Mouse (Mus musculus): ENCODE measurements around the gene Pafah1b1. TPM values are rescaled to one million over a fixed set of nuclear protein-coding genes. Genes with fewer than 3 reads are reported as not detected.

The Pafah1b1 gene
- polyA plus RNA-seq, 1 experiment from 2014 or later: 44.7 TPM

GRCm38 (mm10) chr11:74670151-74670550 is 54.3 kb downstream of the Pafah1b1 start:
- ATAC-seq (ENCODE audit: insufficient number of reproducible peaks, low FRiP score, low TSS enrichment, low read depth): no peak
- Histone ChIP-seq H3K4me2 (no peak overlapping the region), H3K27ac (no peak overlapping the region), H3K27me3 (no peaks in the 10 kb centered on the region), H3K9me3 (no peaks in the 10 kb centered on the region), H3K4me1 (no peaks in the 10 kb centered on the region), H3K9ac (no peak overlapping the region), H3K4me3 (no peak overlapping the region), H3K36me3 (peaks cover 62% of the 10 kb centered on the region)

- 91% methylated on average over 2 of the region's 2 CpGs for WGBS
- H3K36me3 ChIP-seq: peaks cover 67% of the 10 kb centered on the region
Measured at GRCm38 (mm10) chr11:74668971-74669370, 55.5 kb downstream of the Pafah1b1 start.

GRCm38 (mm10) chr11:74668466-74668865 is 56.0 kb downstream of the Pafah1b1 start:
- Histone ChIP-seq H3K4me3 (no peak overlapping the region), H3K9ac (no peak overlapping the region), H3K27ac (no peak overlapping the region), H3K27me3 (no peaks in the 10 kb centered on the region), H3K4me2 (no peak overlapping the region), H3K36me3 (peaks cover 70% of the 10 kb centered on the region), H3K4me1 (no peaks in the 10 kb centered on the region), H3K9me3 (no peaks in the 10 kb centered on the region)
- ATAC-seq (ENCODE audit: insufficient number of reproducible peaks, low FRiP score, low TSS enrichment, low read depth): no peak
- 94% methylated on average over 5 of the region's 5 CpGs for WGBS

More at GRCm38 (mm10) chr11:74668971-74669370, 55.5 kb downstream of the Pafah1b1 start:
- Histone ChIP-seq H3K27ac (no peak overlapping the region), H3K4me2 (no peak overlapping the region), H3K4me3 (no peak overlapping the region), H3K9me3 (no peaks in the 10 kb centered on the region), H3K4me1 (no peaks in the 10 kb centered on the region), H3K9ac (no peak overlapping the region), H3K27me3 (no peaks in the 10 kb centered on the region)
- no peak for ATAC-seq (ENCODE audit: insufficient number of reproducible peaks, low FRiP score, low TSS enrichment, low read depth)

GRCm38 (mm10) chr11:74667582-74668010 is 56.9 kb downstream of the Pafah1b1 start:
- H3K4me1 ChIP-seq: no peaks in the 10 kb centered on the region
- no peak overlapping the region for H3K4me3 ChIP-seq
- no peak overlapping the region for H3K27ac ChIP-seq
- ATAC-seq (ENCODE audit: insufficient number of reproducible peaks, low FRiP score, low TSS enrichment, low read depth): no peak
- H3K9ac ChIP-seq: no peak overlapping the region
- peaks cover 72% of the 10 kb centered on the region for H3K36me3 ChIP-seq
- H3K4me2 ChIP-seq: no peak overlapping the region
- no peaks in the 10 kb centered on the region for H3K9me3 ChIP-seq
- 93% methylated on average over 13 of the region's 13 CpGs for WGBS
- no peaks in the 10 kb centered on the region for H3K27me3 ChIP-seq

GRCm38 (mm10) chr11:74666776-74667581 is 57.5 kb downstream of the Pafah1b1 start:
- WGBS: 94% methylated on average over 14 of the region's 14 CpGs
- Histone ChIP-seq H3K4me2 (no peak overlapping the region), H3K9ac (no peak overlapping the region), H3K27ac (no peak overlapping the region), H3K4me1 (no peaks in the 10 kb centered on the region), H3K9me3 (no peaks in the 10 kb centered on the region), H3K27me3 (no peaks in the 10 kb centered on the region), H3K36me3 (peaks cover 78% of the 10 kb centered on the region), H3K4me3 (no peak overlapping the region)
- ATAC-seq (ENCODE audit: insufficient number of reproducible peaks, low FRiP score, low TSS enrichment, low read depth): no peak

GRCm38 (mm10) chr11:74666284-74666652 is 58.2 kb downstream of the Pafah1b1 start:
- H3K4me3 ChIP-seq: no peak overlapping the region
- H3K9me3 ChIP-seq: no peaks in the 10 kb centered on the region
- H3K9ac ChIP-seq: no peak overlapping the region
- H3K27me3 ChIP-seq: no peaks in the 10 kb centered on the region
- H3K27ac ChIP-seq: no peak overlapping the region
- no peak overlapping the region for H3K4me2 ChIP-seq
- peaks cover 85% of the 10 kb centered on the region for H3K36me3 ChIP-seq
- H3K4me1 ChIP-seq: no peaks in the 10 kb centered on the region
- WGBS: 91% methylated on average over 5 of the region's 5 CpGs
- no peak for ATAC-seq (ENCODE audit: insufficient number of reproducible peaks, low FRiP score, low TSS enrichment, low read depth)

GRCm38 (mm10) chr11:74665631-74666283 is 58.7 kb downstream of the Pafah1b1 start:
- Histone ChIP-seq H3K4me3 (no peak overlapping the region), H3K9me3 (no peaks in the 10 kb centered on the region), H3K9ac (no peak overlapping the region), H3K27ac (no peak overlapping the region), H3K36me3 (peaks cover 90% of the 10 kb centered on the region), H3K4me1 (no peaks in the 10 kb centered on the region), H3K4me2 (no peak overlapping the region), H3K27me3 (no peaks in the 10 kb centered on the region)
- 0 out of 2 replicates have a peak, but pooled peaks have one; percentile 30 for ATAC-seq (ENCODE audit: insufficient number of reproducible peaks, low FRiP score, low TSS enrichment, low read depth)
- WGBS: 92% methylated on average over 17 of the region's 17 CpGs

- no peak overlapping the region for H3K27ac ChIP-seq
- H3K4me1 ChIP-seq: no peaks in the 10 kb centered on the region
- H3K9me3 ChIP-seq: no peaks in the 10 kb centered on the region
- 90% methylated on average over 8 of the region's 8 CpGs for WGBS
- H3K36me3 ChIP-seq: peaks cover 95% of the 10 kb centered on the region
- no peak overlapping the region for H3K4me3 ChIP-seq
- no peak overlapping the region for H3K9ac ChIP-seq
- H3K27me3 ChIP-seq: no peaks in the 10 kb centered on the region
- ATAC-seq (ENCODE audit: insufficient number of reproducible peaks, low FRiP score, low TSS enrichment, low read depth): no peak
- no peak overlapping the region for H3K4me2 ChIP-seq
Measured at GRCm38 (mm10) chr11:74664906-74665305, 59.6 kb downstream of the Pafah1b1 start.

- H3K27me3 ChIP-seq: no peaks in the 10 kb centered on the region
- H3K9me3 ChIP-seq: no peaks in the 10 kb centered on the region
- H3K4me1 ChIP-seq: no peaks in the 10 kb centered on the region
- no peak overlapping the region for H3K4me2 ChIP-seq
- H3K4me3 ChIP-seq: no peak overlapping the region
- H3K9ac ChIP-seq: no peak overlapping the region
- WGBS: 84% methylated on average over 3 of the region's 3 CpGs
- H3K27ac ChIP-seq: no peak overlapping the region
- H3K36me3 ChIP-seq: peaks cover 95% of the 10 kb centered on the region
- no peak for ATAC-seq (ENCODE audit: insufficient number of reproducible peaks, low FRiP score, low TSS enrichment, low read depth)
Measured at GRCm38 (mm10) chr11:74664279-74664678, 60.2 kb downstream of the Pafah1b1 start.

GRCm38 (mm10) chr11:74662221-74662620 is 62.2 kb downstream of the Pafah1b1 start:
- H3K27me3 ChIP-seq: no peaks in the 10 kb centered on the region
- no peak overlapping the region for H3K27ac ChIP-seq
- peaks cover 100% of the 10 kb centered on the region for H3K36me3 ChIP-seq
- H3K9ac ChIP-seq: no peak overlapping the region
- H3K4me1 ChIP-seq: no peaks in the 10 kb centered on the region
- H3K4me2 ChIP-seq: no peak overlapping the region
- no peak for ATAC-seq (ENCODE audit: insufficient number of reproducible peaks, low FRiP score, low TSS enrichment, low read depth)
- H3K4me3 ChIP-seq: no peak overlapping the region
- 85% methylated on average over 6 of the region's 6 CpGs for WGBS
- H3K9me3 ChIP-seq: no peaks in the 10 kb centered on the region

GRCm38 (mm10) chr11:74661641-74662040 is 62.8 kb downstream of the Pafah1b1 start:
- Histone ChIP-seq H3K4me3 (no peak overlapping the region), H3K27me3 (no peaks in the 10 kb centered on the region), H3K9me3 (no peaks in the 10 kb centered on the region), H3K4me1 (no peaks in the 10 kb centered on the region), H3K4me2 (no peak overlapping the region), H3K27ac (no peak overlapping the region), H3K36me3 (peaks cover 100% of the 10 kb centered on the region), H3K9ac (no peak overlapping the region)
- ATAC-seq (ENCODE audit: insufficient number of reproducible peaks, low FRiP score, low TSS enrichment, low read depth): no peak
- WGBS: 93% methylated on average over 19 of the region's 19 CpGs

- Histone ChIP-seq H3K27ac (no peak overlapping the region), H3K9me3 (no peaks in the 10 kb centered on the region), H3K9ac (no peak overlapping the region), H3K27me3 (no peaks in the 10 kb centered on the region), H3K4me1 (no peaks in the 10 kb centered on the region), H3K4me3 (no peak overlapping the region), H3K4me2 (no peak overlapping the region), H3K36me3 (peaks cover 90% of the 10 kb centered on the region)
- WGBS: 91% methylated on average over 13 of the region's 13 CpGs
- no peak for ATAC-seq (ENCODE audit: insufficient number of reproducible peaks, low FRiP score, low TSS enrichment, low read depth)
Measured at GRCm38 (mm10) chr11:74660336-74660735, 64.1 kb downstream of the Pafah1b1 start.
